Mouse (Mus musculus): ENCODE results near the gene Akr1e1. TPM values are rescaled to one million over a fixed set of nuclear protein-coding genes. Genes with fewer than 3 reads are reported as not detected.

Akr1e1 gene
- 96.4 and 128 TPM in 2 replicates for total RNA-seq (2014; fragmentation: Nextera tagmentation)
- 13.4 and 22.3 TPM in 2 replicates for total RNA-seq (2017)
- 1.4 and 1.6 TPM in 2 replicates for polyA plus RNA-seq (2012)

DNA sequence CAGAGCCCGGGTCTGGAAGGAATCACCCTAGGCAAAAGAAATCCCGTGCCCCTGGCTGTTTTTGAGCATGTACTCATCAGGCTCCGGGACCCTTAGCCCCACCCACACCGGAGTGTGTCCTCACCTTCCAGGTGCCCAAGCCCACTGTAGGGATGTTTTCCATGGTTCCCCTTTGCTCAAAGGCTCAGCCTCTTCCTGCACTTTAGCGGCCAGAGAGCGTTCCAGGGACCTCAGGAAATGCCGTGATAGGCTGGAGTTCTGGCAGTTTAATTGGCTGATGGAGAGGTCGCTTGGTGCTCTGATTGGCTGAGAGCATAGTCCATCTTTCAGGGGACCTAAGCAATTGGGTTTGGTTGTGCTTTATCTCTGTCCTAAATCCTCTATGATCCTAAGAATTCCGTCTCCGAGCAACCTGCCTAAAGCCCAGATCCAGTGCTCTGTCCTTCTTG, at the start of gene Akr1e1:
Akr1e1 (minus strand) TSS at position 214 of the 449 bp plus-strand sequence.
- Histone ChIP-seq H3K27me3 (ENCODE audit: insufficient read depth, low read length) (no peaks in the 10 kb centered on the region), H3K9me3 (replicated peaks) (no peaks in the 10 kb centered on the region), H3K4me1 (ENCODE audit: insufficient read depth, low read depth, low read length) (no peaks in the 10 kb centered on the region), H3K4me3 (ENCODE audit: low read depth, low read length) (peak within 1 kb of the TSS; percentile 72), H3K36me3 (replicated peaks) (peaks cover 15% of the 10 kb centered on the region)
- ATAC-seq (ENCODE audit: extremely low read depth, insufficient number of reproducible peaks, low FRiP score, poor library complexity, severe bottlenecking) (peak; percentile 100), DNase-seq (ENCODE audit: low spot score) (peak; percentile 93)
- no peak for TF ChIP-seq TAL1 (conservative IDR thresholded peaks at IDR 0.05; ENCODE audit: low read depth, low read length)
- no peak for TF ChIP-seq GATA1 (IDR thresholded peaks at IDR 0.05; ENCODE audit: borderline replicate concordance, low read length)
- TF ChIP-seq POLR2AphosphoS5 (IDR thresholded peaks at IDR 0.05; ENCODE audit: insufficient replicate concordance, low read depth, low read length), result no peak

DNA sequence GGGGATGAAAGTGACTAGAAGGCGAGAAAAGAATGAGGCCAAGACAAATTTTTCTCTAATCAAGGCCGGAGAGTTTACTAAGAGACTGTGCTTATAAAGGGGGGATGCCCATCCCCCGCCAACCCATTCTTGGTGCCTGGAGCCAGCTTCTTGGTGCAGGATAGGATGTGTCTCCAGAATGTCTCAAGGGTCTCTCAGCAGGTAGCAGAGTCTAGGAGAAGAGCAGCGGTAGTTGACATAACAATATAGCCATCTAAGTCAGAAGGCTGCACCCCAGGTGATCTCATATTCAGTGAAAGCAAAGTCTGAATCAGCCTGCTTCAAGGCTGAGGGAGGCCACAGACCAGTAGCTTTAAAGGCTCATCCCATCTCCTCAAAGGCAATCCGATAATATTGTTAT, 49.4 kb upstream of the Akr1e1 start:
- no peaks in the 10 kb centered on the region for H3K27me3 ChIP-seq (ENCODE audit: insufficient read depth, low read length)
- DNase-seq (ENCODE audit: low spot score) (no peak), ATAC-seq (ENCODE audit: extremely low read depth, insufficient number of reproducible peaks, low FRiP score, poor library complexity, severe bottlenecking) (no peak)
- TF ChIP-seq GATA2 (IDR thresholded peaks at IDR 0.05; ENCODE audit: borderline replicate concordance, low read depth, low read length), result no peak
- TF ChIP-seq CTCF (IDR thresholded peaks at IDR 0.05; ENCODE audit: low read depth, low read length), result no peak
- TF ChIP-seq TAL1 (conservative IDR thresholded peaks at IDR 0.05; ENCODE audit: low read depth, low read length), result no peak
- TF ChIP-seq POLR2AphosphoS5 (IDR thresholded peaks at IDR 0.05; ENCODE audit: insufficient replicate concordance, low read depth, low read length), result no peak
- TF ChIP-seq GATA1 (IDR thresholded peaks at IDR 0.05; ENCODE audit: borderline replicate concordance, low read length), result no peak
- H3K36me3 ChIP-seq (replicated peaks), result no peaks in the 10 kb centered on the region
- no peaks in the 10 kb centered on the region for H3K4me1 ChIP-seq (ENCODE audit: insufficient read depth, low read depth, low read length)
- H3K9me3 ChIP-seq (replicated peaks), result no peaks in the 10 kb centered on the region
- H3K4me3 ChIP-seq (ENCODE audit: low read depth, low read length), result no peak overlapping the region

DNA sequence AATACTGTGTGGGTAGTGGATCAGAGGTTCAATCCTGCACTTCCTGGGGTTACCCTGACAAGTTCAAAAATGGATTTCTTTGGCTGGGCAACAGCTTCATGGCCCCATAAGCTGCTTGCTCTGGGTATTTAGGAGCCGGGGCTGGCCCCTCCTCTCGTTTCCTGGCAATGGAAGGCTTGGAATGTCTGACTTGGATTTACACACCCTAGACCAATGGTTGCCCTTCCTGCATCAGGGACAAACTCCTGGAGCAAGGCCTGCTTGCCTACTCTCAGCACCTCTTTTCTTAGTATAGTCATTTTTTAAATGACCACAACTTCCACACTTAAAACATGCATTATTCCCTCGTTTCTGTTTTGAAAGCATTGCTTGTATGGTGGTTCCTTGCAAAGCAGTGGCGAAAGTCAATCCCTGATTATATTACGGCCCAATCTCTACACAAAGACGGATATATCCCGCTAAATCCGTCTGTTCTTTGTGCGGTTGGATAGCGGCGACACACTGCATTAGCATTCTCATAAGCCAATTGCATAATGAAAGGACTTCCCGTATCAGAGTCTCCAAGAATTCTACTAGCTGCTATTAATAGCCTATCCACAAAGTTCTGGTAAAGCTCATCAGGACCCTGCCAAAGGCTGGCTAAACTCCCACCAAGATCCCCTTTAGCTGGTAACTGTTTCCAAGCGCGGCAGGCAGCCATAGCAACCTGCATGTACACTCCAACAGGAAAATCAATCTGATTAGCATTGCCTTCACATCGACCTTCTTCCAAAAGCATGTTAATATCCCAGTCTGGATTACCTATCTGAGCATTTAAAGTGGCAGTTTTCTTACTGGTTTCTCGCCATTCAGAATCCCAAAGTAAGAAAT, 47.5 kb upstream of the Akr1e1 start:
- H3K4me3 ChIP-seq (ENCODE audit: low read depth, low read length), result no peak overlapping the region
- no peak for ATAC-seq (ENCODE audit: extremely low read depth, insufficient number of reproducible peaks, low FRiP score, poor library complexity, severe bottlenecking)

DNA sequence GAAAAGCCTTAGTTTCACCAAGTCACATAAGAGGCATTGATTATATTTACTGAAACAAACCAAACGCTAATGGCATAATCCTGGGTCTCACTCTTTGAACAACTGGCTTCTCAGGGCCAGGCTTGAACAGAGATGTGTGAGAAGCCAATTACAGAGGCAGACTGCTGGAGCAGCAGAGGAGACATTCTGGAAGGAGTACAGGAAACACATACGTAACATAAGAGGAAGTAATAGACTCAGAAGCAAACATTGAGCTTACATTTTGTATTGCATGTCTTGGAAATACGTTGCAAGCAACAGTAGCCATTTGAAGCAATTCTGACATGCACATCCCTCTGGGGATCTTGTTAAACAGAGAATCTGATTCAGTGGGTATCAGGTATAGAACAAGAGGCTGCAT, 41.2 kb upstream of the Akr1e1 start:
- DNase-seq (ENCODE audit: low spot score), result no peak
- Histone ChIP-seq H3K4me3 (ENCODE audit: low read depth, low read length) (no peak overlapping the region), H3K4me1 (ENCODE audit: insufficient read depth, low read depth, low read length) (no peaks in the 10 kb centered on the region), H3K27me3 (ENCODE audit: insufficient read depth, low read length) (no peaks in the 10 kb centered on the region), H3K36me3 (replicated peaks) (no peaks in the 10 kb centered on the region), H3K9me3 (replicated peaks) (no peaks in the 10 kb centered on the region)
- TF ChIP-seq TAL1 (conservative IDR thresholded peaks at IDR 0.05; ENCODE audit: low read depth, low read length) (no peak), GATA1 (IDR thresholded peaks at IDR 0.05; ENCODE audit: borderline replicate concordance, low read length) (no peak), GATA2 (IDR thresholded peaks at IDR 0.05; ENCODE audit: borderline replicate concordance, low read depth, low read length) (no peak), CTCF (IDR thresholded peaks at IDR 0.05; ENCODE audit: low read depth, low read length) (no peak), POLR2AphosphoS5 (IDR thresholded peaks at IDR 0.05; ENCODE audit: insufficient replicate concordance, low read depth, low read length) (no peak)
- no peak for ATAC-seq (ENCODE audit: extremely low read depth, insufficient number of reproducible peaks, low FRiP score, poor library complexity, severe bottlenecking)

More for the DNA sequence above, 47.5 kb upstream of the Akr1e1 start:
- no peak for TF ChIP-seq GATA1 (IDR thresholded peaks at IDR 0.05; ENCODE audit: borderline replicate concordance, low read length)
- no peak for TF ChIP-seq CTCF (IDR thresholded peaks at IDR 0.05; ENCODE audit: low read depth, low read length)
- TF ChIP-seq TAL1 (conservative IDR thresholded peaks at IDR 0.05; ENCODE audit: low read depth, low read length), result no peak
- no peak for TF ChIP-seq GATA2 (IDR thresholded peaks at IDR 0.05; ENCODE audit: borderline replicate concordance, low read depth, low read length)
- TF ChIP-seq POLR2AphosphoS5 (IDR thresholded peaks at IDR 0.05; ENCODE audit: insufficient replicate concordance, low read depth, low read length), result no peak
- no peaks in the 10 kb centered on the region for H3K36me3 ChIP-seq (replicated peaks)
- no peaks in the 10 kb centered on the region for H3K9me3 ChIP-seq (replicated peaks)
- no peak for DNase-seq (ENCODE audit: low spot score)
- H3K4me1 ChIP-seq (ENCODE audit: insufficient read depth, low read depth, low read length), result no peaks in the 10 kb centered on the region
- no peaks in the 10 kb centered on the region for H3K27me3 ChIP-seq (ENCODE audit: insufficient read depth, low read length)

DNA sequence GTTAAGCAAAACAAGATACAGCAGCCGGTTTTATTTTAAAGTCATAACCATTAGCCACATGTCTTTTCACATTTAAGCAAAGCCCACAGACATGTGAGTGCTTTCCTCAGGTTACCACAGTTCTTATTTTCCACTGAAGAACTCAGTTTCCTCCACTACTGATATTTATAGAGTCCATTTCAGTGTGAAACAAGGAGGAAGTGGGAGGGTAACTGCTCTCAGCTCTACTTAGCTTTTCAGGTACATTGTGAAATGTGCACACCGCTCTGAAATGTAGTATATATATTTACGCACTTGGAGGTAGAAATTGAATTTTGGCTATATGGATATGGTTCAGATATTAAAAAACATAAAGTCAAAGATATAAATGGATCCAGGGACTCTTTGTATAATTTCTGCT, 36.3 kb upstream of the Akr1e1 start:
- DNase-seq (ENCODE audit: low spot score) (no peak), ATAC-seq (ENCODE audit: extremely low read depth, insufficient number of reproducible peaks, low FRiP score, poor library complexity, severe bottlenecking) (no peak)
- no peaks in the 10 kb centered on the region for H3K36me3 ChIP-seq (replicated peaks)
- H3K9me3 ChIP-seq (replicated peaks), result no peaks in the 10 kb centered on the region
- H3K4me1 ChIP-seq (ENCODE audit: insufficient read depth, low read depth, low read length), result no peaks in the 10 kb centered on the region
- TF ChIP-seq CTCF (IDR thresholded peaks at IDR 0.05; ENCODE audit: low read depth, low read length) (no peak), GATA2 (IDR thresholded peaks at IDR 0.05; ENCODE audit: borderline replicate concordance, low read depth, low read length) (no peak), GATA1 (IDR thresholded peaks at IDR 0.05; ENCODE audit: borderline replicate concordance, low read length) (no peak), POLR2AphosphoS5 (IDR thresholded peaks at IDR 0.05; ENCODE audit: insufficient replicate concordance, low read depth, low read length) (no peak), TAL1 (conservative IDR thresholded peaks at IDR 0.05; ENCODE audit: low read depth, low read length) (no peak)
- no peaks in the 10 kb centered on the region for H3K27me3 ChIP-seq (ENCODE audit: insufficient read depth, low read length)
- no peak overlapping the region for H3K4me3 ChIP-seq (ENCODE audit: low read depth, low read length)

DNA sequence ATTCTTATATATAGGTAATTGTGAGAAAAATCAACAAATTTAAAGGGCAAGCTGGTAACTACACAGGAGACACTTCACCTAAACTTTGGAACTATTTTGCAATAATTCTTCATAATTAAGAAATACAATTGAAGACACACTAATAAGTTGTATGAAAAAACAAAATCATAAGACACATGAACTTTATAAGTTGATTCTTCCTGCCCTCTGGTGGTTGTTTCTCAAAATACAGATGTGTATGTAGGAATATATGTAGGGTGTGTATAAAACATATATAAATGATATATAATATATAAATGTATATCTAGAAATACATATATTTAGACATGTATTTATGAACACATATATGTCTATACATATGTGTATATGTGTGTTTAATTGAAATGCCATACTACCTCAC, 1.9 kb upstream of the Akr1e1 start:
- TF ChIP-seq POLR2AphosphoS5 (IDR thresholded peaks at IDR 0.05; ENCODE audit: insufficient replicate concordance, low read depth, low read length), result no peak
- no peak for TF ChIP-seq CTCF (IDR thresholded peaks at IDR 0.05; ENCODE audit: low read depth, low read length)
- TF ChIP-seq GATA1 (IDR thresholded peaks at IDR 0.05; ENCODE audit: borderline replicate concordance, low read length), result no peak
- TF ChIP-seq TAL1 (conservative IDR thresholded peaks at IDR 0.05; ENCODE audit: low read depth, low read length), result no peak
- TF ChIP-seq GATA2 (IDR thresholded peaks at IDR 0.05; ENCODE audit: borderline replicate concordance, low read depth, low read length), result no peak
- Histone ChIP-seq H3K4me1 (ENCODE audit: insufficient read depth, low read depth, low read length) (no peaks in the 10 kb centered on the region), H3K27me3 (ENCODE audit: insufficient read depth, low read length) (no peaks in the 10 kb centered on the region), H3K36me3 (replicated peaks) (peaks cover 11% of the 10 kb centered on the region), H3K9me3 (replicated peaks) (no peaks in the 10 kb centered on the region), H3K4me3 (ENCODE audit: low read depth, low read length) (no peak overlapping the region)
- ATAC-seq (ENCODE audit: extremely low read depth, insufficient number of reproducible peaks, low FRiP score, poor library complexity, severe bottlenecking) (no peak), DNase-seq (ENCODE audit: low spot score) (no peak)
